Mouse (Mus musculus) spleen, adult 2 months (tissue): ENCODE measurements around the gene Tmed6.

Experiments
- CTCF ChIP-seq: fragments of 200-500 bp; IDR thresholded peaks from 2 replicates; pipeline ENCODE4 v1.5.1; 2011; ENCODE audit warnings: mild to moderate bottlenecking, inconsistent platforms; ENCODE audit not compliant: insufficient read depth, insufficient read length, insufficient replicate concordance; ENCODE audit errors: extremely low read depth
- POLR2A ChIP-seq: fragments of 200-500 bp; IDR thresholded peaks from 2 replicates; pipeline ENCODE4 v1.6.1; 2011; ENCODE audit warnings: low read depth, low read length, inconsistent platforms

DNA sequence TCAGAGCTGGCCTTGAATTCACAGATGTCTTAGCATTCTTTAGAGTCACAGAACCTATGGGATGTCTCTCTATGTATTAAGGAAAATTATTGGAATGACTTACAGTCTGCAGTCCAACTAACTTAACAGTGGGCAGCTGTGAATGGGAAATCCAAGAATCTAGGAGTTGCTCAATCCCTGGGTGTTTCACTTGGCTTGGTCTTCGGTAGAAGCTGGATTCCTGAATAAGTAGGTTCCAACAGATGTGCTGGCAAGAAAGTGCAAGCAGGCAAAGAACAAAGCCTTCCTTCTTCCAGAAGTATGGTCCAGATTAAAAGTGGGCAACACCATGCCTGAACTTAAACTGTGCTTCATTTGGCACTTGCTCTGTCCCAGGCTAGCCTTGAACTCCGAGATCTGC, 35.2 kb upstream of the Tmed6 start:
- TF ChIP-seq POLR2A (no peak), CTCF (no peak)
